Mouse (Mus musculus) intestine, embryonic 16.5 days (tissue): ENCODE data around the gene Dpf3. TPM values are rescaled to one million over a fixed set of nuclear protein-coding genes. Genes with fewer than 3 reads are reported as not detected.
A peak's percentile ranks its signal among the peaks of the same experiment; 100 is the strongest.

Experiments used
- ATAC-seq: fragments of 200-750 bp; cut with Nextera tagmentation; 2 replicates; pipeline ENCODE4 v1.8.0; 2017; ENCODE audit warnings: moderate TSS enrichment, moderate library complexity
- H3K27ac ChIP-seq: fragments of 300-500 bp; sonication (generic); 2 replicates; pipeline ENCODE4 v1.5.1; 2014; ENCODE audit warnings: mild to moderate bottlenecking, low read length
- H3K27me3 ChIP-seq: fragments of 300-500 bp; sonication (generic); replicated peaks from 2 replicates; pipeline ENCODE4 v1.6.1; 2014; ENCODE audit warnings: low read length, control low read depth, mixed read lengths; ENCODE audit not compliant: control insufficient read depth, insufficient read depth
- H3K36me3 ChIP-seq: fragments of 300-500 bp; sonication (generic); 2 replicates; pipeline ENCODE4 v1.6.1; 2014; ENCODE audit warnings: low read length, control low read depth; ENCODE audit not compliant: control insufficient read depth, insufficient read depth
- H3K4me1 ChIP-seq: fragments of 300-500 bp; sonication (generic); 2 replicates; pipeline ENCODE4 v1.6.1; 2014; ENCODE audit warnings: low read length, control low read depth, mixed read lengths; ENCODE audit not compliant: control insufficient read depth, insufficient read depth
- H3K4me2 ChIP-seq: fragments of 300-500 bp; sonication (generic); 2 replicates; pipeline ENCODE4 v1.6.1; 2014; ENCODE audit warnings: low read depth, low read length, control low read depth
- H3K4me3 ChIP-seq: fragments of 300-500 bp; sonication (generic); 2 replicates; pipeline ENCODE4 v1.5.1; 2014; ENCODE audit warnings: mild to moderate bottlenecking, low read length
- H3K9ac ChIP-seq: fragments of 300-500 bp; sonication (generic); 2 replicates; pipeline ENCODE4 v1.6.1; 2014; ENCODE audit warnings: low read depth, low read length
- H3K9me3 ChIP-seq: fragments of 300-500 bp; sonication (generic); 2 replicates; pipeline ENCODE4 v1.6.1; 2016; ENCODE audit warnings: low read length, control low read depth; ENCODE audit not compliant: control insufficient read depth
- WGBS: fragments of 180-500 bp; shearing (Covaris S2); extraction: QIAGEN DNeasy Blood & Tissue Kit; methylation state at CpG from one replicate; pipeline ENCODE4 v1.1.7; 2014; 5-methylcytosine and 5-hydroxymethylcytosine counted together
- polyA plus RNA-seq: library from polyadenylated mRNA; unstranded; fragments of >200 nt; fragmentation: Nextera tagmentation; extraction: Ambion mirVana; gene quantifications from 2 replicates; pipeline ENCODE4 v1.2.1, GENCODE M21; 2015

Gene Dpf3
- polyA plus RNA-seq, 1 experiment from 2014 or later, result 7.4 TPM

DNA sequence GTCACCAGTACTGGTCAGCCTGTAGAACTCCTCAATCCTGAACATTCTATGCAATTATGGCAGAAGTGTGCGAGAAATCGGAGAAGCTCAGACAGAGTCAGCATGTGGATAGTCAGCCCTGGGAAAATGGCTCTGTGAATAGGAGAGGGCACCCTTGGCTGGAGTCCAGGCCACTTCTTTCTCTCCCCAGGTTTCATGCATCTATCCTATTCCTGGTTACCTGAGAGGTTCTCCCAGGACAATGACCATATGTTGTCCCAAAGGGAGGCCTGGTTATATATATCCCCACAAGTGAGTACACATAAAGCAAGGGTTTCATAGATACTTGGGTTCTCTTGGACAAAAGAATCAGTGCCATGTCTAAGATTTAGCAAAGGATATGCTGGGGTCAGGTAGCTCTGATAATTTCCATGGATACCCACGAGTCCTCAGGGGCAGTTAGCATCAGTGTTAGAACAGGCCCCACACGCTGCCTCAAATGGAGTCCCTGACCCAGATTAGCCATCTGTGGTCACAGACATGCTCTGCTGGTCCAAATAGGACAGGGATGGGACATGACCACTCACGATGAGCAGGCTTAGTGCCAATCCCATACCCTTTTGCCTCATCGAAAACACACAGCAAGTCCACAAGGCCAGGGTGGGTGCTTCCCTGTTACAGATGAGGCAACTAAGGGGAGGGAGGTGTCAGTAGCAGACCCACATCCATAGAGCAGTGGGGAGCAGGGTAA, 203.8 kb downstream of the Dpf3 start:
- Histone ChIP-seq H3K9ac (no peak overlapping the region), H3K4me1 (peaks cover 4% of the 10 kb centered on the region; the same call in 1 of the 2 replicates), H3K4me2 (no peak overlapping the region), H3K27me3 (no peaks in the 10 kb centered on the region), H3K4me3 (no peak overlapping the region), H3K27ac (no peak overlapping the region), H3K9me3 (no peaks in the 10 kb centered on the region), H3K36me3 (no peaks in the 10 kb centered on the region)
- WGBS, result 93% methylated on average over 6 of the region's 6 CpGs
- ATAC-seq, result no peak

DNA sequence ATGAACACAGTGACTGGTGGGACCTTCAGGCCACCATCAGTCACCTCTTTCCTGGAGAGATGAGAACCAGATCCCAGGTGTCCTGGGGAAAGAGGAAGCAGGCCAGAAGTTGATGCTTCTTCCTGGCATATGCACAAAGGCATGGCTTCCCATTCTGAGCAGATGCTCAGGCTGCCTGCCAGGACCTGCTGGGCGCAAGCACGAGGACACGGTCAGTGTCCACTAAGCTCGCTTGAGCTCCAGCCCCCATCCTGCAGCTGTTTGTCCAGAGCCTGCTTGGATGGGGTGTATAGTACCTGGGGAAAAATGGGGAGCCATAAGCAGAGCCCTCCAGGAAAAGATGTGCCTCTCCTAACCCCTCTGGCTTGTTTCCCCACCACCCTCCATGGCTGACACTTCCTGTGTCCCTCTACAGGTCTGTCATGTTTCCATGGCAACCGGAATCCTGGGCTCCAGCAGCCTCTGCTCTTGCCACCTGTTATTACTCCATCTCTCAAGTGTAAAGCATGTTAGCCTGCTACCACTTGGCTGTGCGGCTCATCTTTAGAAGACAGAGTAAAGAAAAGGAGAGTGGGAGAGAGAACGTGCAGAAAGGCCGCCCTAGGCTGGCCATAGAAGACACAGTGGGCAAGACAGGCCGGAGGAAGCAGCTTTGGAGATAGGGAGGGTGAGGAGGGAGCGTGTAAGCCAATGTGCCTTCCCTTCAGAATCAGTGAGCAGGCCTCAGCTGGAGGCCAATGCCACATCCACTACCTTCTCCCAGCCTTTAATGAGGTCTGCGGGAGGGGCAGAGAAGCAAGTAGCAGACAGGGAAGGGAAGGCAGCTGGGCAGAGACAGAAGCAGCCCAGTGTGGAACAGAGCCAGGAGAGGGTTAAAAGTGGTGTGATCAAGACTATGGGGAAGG, 209.7 kb downstream of the Dpf3 start:
- H3K36me3 ChIP-seq, result no peaks in the 10 kb centered on the region
- no peak for ATAC-seq
- H3K4me1 ChIP-seq, result no peaks in the 10 kb centered on the region
- no peak overlapping the region for H3K4me2 ChIP-seq
- H3K27ac ChIP-seq, result no peak overlapping the region
- no peaks in the 10 kb centered on the region for H3K9me3 ChIP-seq
- no peaks in the 10 kb centered on the region for H3K27me3 ChIP-seq
- no peak overlapping the region for H3K4me3 ChIP-seq
- 68% methylated on average over 11 of the region's 11 CpGs for WGBS
- H3K9ac ChIP-seq, result no peak overlapping the region

DNA sequence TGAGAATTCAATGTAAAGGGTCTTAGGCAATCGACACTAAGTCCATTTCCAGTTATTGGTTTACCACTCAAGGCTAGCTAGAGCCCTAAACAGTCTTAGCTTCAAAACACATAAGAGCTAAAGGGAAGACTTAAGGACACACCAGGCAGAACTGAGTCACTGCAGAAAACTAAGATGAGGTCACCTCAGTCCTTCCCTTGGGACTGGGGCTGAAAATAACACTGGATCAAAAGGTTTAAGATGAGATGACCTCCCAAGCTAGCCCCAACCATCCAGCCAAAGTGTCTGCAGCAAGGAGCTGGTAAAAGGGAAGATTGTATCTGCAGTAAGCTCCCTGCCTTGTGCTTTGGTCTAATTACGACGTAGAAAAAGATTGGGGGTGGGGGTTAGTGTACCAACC, 216.3 kb downstream of the Dpf3 start:
- no peaks in the 10 kb centered on the region for H3K27me3 ChIP-seq
- no peak for ATAC-seq
- H3K36me3 ChIP-seq, result no peaks in the 10 kb centered on the region
- H3K4me1 ChIP-seq, result 0 out of 2 replicates have a peak, but pooled peaks cover 4% of the 10 kb centered on the region
- H3K9ac ChIP-seq, result no peak overlapping the region
- H3K27ac ChIP-seq, result no peak overlapping the region
- no peak overlapping the region for H3K4me2 ChIP-seq
- no peaks in the 10 kb centered on the region for H3K9me3 ChIP-seq
- H3K4me3 ChIP-seq, result no peak overlapping the region
- 86% methylated on average over 3 of the region's 3 CpGs for WGBS

DNA sequence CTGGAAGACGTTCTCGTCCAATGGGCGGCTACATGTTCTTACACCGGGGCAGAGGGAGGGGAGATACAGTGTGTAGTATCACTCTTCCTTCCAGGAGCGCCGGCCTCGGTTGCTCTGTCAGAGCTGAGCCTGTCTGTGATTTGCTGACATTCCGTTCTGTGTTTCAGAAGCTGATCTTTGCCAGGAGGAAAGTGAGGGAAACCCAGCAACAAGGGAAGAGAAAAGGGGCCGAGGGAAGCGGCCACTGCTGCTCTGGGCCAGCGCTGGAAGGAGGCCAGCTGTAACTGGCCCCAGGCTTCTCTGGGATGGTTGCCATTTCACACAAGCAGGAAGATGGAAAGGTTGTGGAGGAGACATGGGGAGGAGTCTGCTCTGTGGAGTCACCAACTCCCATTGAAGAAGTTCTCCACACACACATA, 219.0 kb downstream of the Dpf3 start:
- no peaks in the 10 kb centered on the region for H3K27me3 ChIP-seq
- H3K4me3 ChIP-seq, result no peak overlapping the region
- 0 out of 2 replicates have a peak, but pooled peaks cover 4% of the 10 kb centered on the region for H3K4me1 ChIP-seq
- peak; percentile 72 for ATAC-seq
- 47% methylated on average over 11 of the region's 11 CpGs for WGBS
- no peaks in the 10 kb centered on the region for H3K36me3 ChIP-seq
- no peaks in the 10 kb centered on the region for H3K9me3 ChIP-seq
- peak overlapping the region; percentile 16 for H3K4me2 ChIP-seq
- peak overlapping the region; percentile 39; the same call in 1 of the 2 replicates for H3K9ac ChIP-seq
- peak overlapping the region; percentile 62; the same call in 1 of the 2 replicates for H3K27ac ChIP-seq

DNA sequence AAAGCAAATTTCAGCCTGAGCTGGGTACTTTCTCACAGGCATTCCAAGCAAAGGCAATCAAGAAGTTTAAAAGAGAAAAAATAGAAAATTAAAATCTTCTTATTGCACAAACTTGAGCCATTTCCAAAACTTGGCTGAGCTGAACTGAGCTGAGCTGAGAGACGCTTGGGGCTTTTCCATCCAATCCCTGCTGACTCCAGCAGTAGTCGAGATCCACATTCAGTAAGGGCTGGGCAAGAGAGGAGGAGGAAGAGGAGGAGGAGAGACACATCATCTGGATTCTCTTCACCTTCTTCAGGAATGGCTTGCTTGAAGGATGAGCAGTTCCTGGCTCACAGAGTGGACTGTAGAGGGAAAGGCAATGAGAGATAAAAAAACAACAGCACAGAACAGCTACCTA, 227.0 kb downstream of the Dpf3 start:
- Histone ChIP-seq H3K4me3 (no peak overlapping the region), H3K9me3 (no peaks in the 10 kb centered on the region), H3K4me1 (no peaks in the 10 kb centered on the region), H3K36me3 (no peaks in the 10 kb centered on the region), H3K27me3 (no peaks in the 10 kb centered on the region), H3K9ac (no peak overlapping the region), H3K4me2 (no peak overlapping the region), H3K27ac (no peak overlapping the region)
- no peak for ATAC-seq
- WGBS, result 77% methylated on average over 2 of the region's 2 CpGs

DNA sequence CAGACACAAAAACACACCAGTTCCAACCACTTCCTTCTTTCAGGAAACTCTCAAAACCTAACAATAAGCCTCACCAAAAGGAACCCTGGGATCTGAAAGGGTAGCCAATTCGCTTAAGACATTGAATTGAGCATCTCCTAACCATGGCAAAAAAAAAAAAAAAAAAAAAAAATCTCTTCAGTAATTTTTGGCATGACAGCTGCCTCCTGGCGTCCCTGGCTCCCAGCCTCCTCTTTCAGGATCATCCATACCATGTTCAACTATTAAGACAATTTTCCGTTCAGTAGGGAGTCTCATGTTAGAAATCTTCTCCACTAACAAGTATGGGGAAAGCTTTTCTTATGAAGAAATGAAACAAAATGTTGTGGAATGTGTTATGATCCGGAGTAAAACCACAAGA, 233.1 kb downstream of the Dpf3 start:
- H3K4me1 ChIP-seq, result no peaks in the 10 kb centered on the region
- no peaks in the 10 kb centered on the region for H3K27me3 ChIP-seq
- H3K9ac ChIP-seq, result no peak overlapping the region
- no peak overlapping the region for H3K27ac ChIP-seq
- no peak overlapping the region for H3K4me3 ChIP-seq
- no peak overlapping the region for H3K4me2 ChIP-seq
- WGBS, result 84% methylated on average over 4 of the region's 4 CpGs
- H3K36me3 ChIP-seq, result no peaks in the 10 kb centered on the region
- no peaks in the 10 kb centered on the region for H3K9me3 ChIP-seq
- no peak for ATAC-seq

DNA sequence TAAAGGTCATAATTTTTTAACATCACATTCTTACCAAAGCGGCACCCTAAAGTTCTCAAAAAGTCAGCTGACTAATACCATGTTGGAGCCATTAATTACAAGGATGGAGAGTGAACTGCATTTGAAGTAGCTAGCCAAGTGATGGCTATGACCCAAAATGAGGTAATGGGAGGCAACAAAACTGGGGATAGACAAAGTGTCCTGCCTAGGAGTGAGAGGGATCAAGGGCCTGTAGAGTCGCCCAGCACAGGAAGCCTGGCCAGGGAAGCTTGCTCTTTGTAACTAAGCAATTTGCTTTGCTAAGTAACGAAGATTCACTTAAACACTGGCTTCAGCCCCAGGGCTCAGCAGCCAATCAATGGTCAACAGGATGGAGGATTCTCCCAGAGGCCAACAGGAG, 238.4 kb downstream of the Dpf3 start:
- no peak for ATAC-seq

DNA sequence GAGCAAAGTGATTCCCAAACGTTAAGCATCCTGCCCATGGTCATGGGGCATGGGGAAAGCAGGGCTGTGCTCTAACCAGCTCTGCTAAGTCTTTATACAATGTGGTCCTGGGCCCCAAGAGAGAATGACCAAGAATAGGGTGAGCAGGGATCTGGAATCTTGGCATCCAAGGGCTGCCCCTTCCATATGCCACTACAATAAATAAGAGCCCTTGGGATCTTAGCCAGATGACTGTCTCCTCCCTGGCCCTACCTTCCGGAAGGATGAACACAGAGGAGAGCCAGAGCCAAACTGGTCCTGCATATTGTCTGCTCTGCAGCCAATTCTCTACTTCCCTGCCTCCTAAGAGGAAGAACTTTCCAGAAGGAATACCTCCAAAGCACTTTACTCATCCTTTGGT, 238.9 kb downstream of the Dpf3 start:
- Histone ChIP-seq H3K9ac (no peak overlapping the region), H3K36me3 (no peaks in the 10 kb centered on the region), H3K27me3 (no peaks in the 10 kb centered on the region), H3K9me3 (no peaks in the 10 kb centered on the region), H3K4me3 (no peak overlapping the region), H3K4me2 (no peak overlapping the region), H3K4me1 (no peaks in the 10 kb centered on the region), H3K27ac (no peak overlapping the region)
- WGBS, result 72% methylated on average over 2 of the region's 2 CpGs
- no peak for ATAC-seq

More for the DNA sequence above, 238.4 kb downstream of the Dpf3 start:
- Histone ChIP-seq H3K27ac (no peak overlapping the region), H3K9me3 (no peaks in the 10 kb centered on the region), H3K9ac (no peak overlapping the region), H3K36me3 (no peaks in the 10 kb centered on the region), H3K4me2 (no peak overlapping the region), H3K4me1 (no peaks in the 10 kb centered on the region), H3K27me3 (no peaks in the 10 kb centered on the region), H3K4me3 (no peak overlapping the region)
- 82% methylated on average over 3 of the region's 3 CpGs for WGBS

DNA sequence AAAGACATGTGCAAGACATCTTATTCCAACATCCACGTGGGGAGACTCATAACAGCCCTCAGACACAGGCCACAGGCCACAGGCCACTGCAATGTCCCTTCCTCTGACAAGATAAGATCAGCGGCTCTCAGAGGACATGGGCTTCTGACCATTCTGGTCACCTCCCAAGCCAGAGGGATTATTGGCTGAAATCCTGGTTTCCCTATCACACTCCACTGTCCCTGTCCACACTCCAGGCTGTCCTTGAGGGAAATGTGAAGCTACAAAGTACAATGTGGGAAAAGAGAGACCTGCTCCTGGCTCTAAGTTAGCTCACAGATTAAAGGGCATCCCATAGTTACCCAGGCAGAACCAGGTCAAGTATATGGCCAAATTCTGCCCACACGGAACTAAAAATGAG, 239.8 kb downstream of the Dpf3 start:
- no peak for ATAC-seq
- no peaks in the 10 kb centered on the region for H3K36me3 ChIP-seq
- no peak overlapping the region for H3K27ac ChIP-seq
- 81% methylated on average over 3 of the region's 3 CpGs for WGBS
- H3K4me1 ChIP-seq, result no peaks in the 10 kb centered on the region
- no peak overlapping the region for H3K4me2 ChIP-seq
- no peak overlapping the region for H3K9ac ChIP-seq
- no peaks in the 10 kb centered on the region for H3K9me3 ChIP-seq
- H3K4me3 ChIP-seq, result no peak overlapping the region
- no peaks in the 10 kb centered on the region for H3K27me3 ChIP-seq
